Mouse (Mus musculus): ENCODE results near the gene Rin3. TPM values are rescaled to one million over a fixed set of nuclear protein-coding genes. Genes with fewer than 3 reads are reported as not detected.

The Rin3 gene
- polyA plus RNA-seq, 1 experiment from 2014 or later, result 1.6 TPM

- no peaks in the 10 kb centered on the region for H3K27me3 ChIP-seq (ENCODE audit: control insufficient read depth, insufficient read depth, low read depth, low read length)
- H3K27ac ChIP-seq (ENCODE audit: low read length), result no peak overlapping the region
- H3K4me3 ChIP-seq (ENCODE audit: low read depth, low read length), result no peak overlapping the region
- H3K9me3 ChIP-seq (replicated peaks; ENCODE audit: control insufficient read depth, low read length, poor library complexity, severe bottlenecking), result no peaks in the 10 kb centered on the region
- no peak overlapping the region for H3K4me2 ChIP-seq (ENCODE audit: low read length)
- no peaks in the 10 kb centered on the region for H3K4me1 ChIP-seq (ENCODE audit: control insufficient read depth, insufficient read depth, low read length)
- H3K9ac ChIP-seq (ENCODE audit: low read depth, low read length), result no peak overlapping the region
- 85% methylated on average over 2 of the region's 2 CpGs for WGBS
- H3K36me3 ChIP-seq (ENCODE audit: control insufficient read depth, insufficient read depth, low read length), result no peaks in the 10 kb centered on the region
- ATAC-seq, result no peak
Measured at GRCm38 (mm10) chr12:102326753-102327340, 44.0 kb downstream of the Rin3 start.

DNA sequence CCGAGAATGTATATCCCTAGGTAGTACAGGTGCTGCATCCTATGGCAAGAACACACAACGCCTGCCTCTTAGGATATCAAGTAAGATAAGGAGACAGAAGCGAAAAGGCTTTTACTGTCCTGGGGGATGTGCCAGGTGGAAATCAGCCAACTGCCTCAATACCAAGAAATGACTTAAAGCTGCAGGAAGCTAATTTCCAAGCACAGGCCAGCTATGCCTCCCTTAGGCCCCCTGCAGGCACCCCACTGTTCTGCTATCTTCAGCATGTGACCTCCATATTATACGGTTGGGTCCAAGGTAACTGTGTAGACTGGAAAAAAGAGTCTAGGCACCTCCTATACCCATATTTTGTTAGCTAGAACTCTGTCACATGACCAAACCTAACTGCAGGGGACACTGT, 44.7 kb downstream of the Rin3 start:
- no peaks in the 10 kb centered on the region for H3K36me3 ChIP-seq (ENCODE audit: control insufficient read depth, insufficient read depth, low read length)
- no peaks in the 10 kb centered on the region for H3K9me3 ChIP-seq (replicated peaks; ENCODE audit: control insufficient read depth, low read length, poor library complexity, severe bottlenecking)
- no peaks in the 10 kb centered on the region for H3K27me3 ChIP-seq (ENCODE audit: control insufficient read depth, insufficient read depth, low read depth, low read length)
- H3K4me1 ChIP-seq (ENCODE audit: control insufficient read depth, insufficient read depth, low read length), result no peaks in the 10 kb centered on the region
- WGBS, result 77% methylated on average over 4 of the region's 4 CpGs
- no peak overlapping the region for H3K4me2 ChIP-seq (ENCODE audit: low read length)
- no peak overlapping the region for H3K4me3 ChIP-seq (ENCODE audit: low read depth, low read length)
- H3K27ac ChIP-seq (ENCODE audit: low read length), result no peak overlapping the region
- no peak overlapping the region for H3K9ac ChIP-seq (ENCODE audit: low read depth, low read length)
- ATAC-seq, result no peak

DNA sequence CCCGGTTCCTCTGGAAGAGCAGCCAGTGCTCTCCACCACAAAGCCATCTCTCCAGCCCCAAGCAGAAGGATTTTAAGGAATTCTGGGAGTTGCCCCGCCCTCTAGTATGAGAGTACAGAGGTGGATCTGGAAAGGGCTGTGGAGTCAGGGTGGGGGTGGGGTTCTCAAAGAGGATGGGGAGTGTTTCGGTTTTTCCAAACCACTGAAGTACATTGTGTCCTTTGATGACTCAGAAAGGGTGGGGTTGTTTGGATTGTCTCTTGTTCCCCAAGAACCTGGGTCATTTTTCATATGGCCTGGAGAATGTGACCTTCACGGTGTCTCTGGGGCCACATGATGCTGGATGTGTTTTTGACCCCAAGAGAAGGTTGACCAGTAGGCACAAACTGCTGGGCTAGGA, 45.2 kb downstream of the Rin3 start:
- Histone ChIP-seq H3K4me3 (ENCODE audit: low read depth, low read length) (no peak overlapping the region), H3K27me3 (ENCODE audit: control insufficient read depth, insufficient read depth, low read depth, low read length) (no peaks in the 10 kb centered on the region), H3K4me1 (ENCODE audit: control insufficient read depth, insufficient read depth, low read length) (no peaks in the 10 kb centered on the region), H3K9me3 (replicated peaks; ENCODE audit: control insufficient read depth, low read length, poor library complexity, severe bottlenecking) (no peaks in the 10 kb centered on the region), H3K27ac (ENCODE audit: low read length) (no peak overlapping the region), H3K36me3 (ENCODE audit: control insufficient read depth, insufficient read depth, low read length) (no peaks in the 10 kb centered on the region), H3K9ac (ENCODE audit: low read depth, low read length) (no peak overlapping the region), H3K4me2 (ENCODE audit: low read length) (no peak overlapping the region)
- WGBS, result 90% methylated on average over 4 of the region's 4 CpGs
- no peak for ATAC-seq

GRCm38 (mm10) chr12:102330188-102330587, 47.3 kb downstream of the Rin3 start:
- Histone ChIP-seq H3K27me3 (ENCODE audit: control insufficient read depth, insufficient read depth, low read depth, low read length) (no peaks in the 10 kb centered on the region), H3K4me3 (ENCODE audit: low read depth, low read length) (no peak overlapping the region), H3K9me3 (replicated peaks; ENCODE audit: control insufficient read depth, low read length, poor library complexity, severe bottlenecking) (no peaks in the 10 kb centered on the region), H3K36me3 (ENCODE audit: control insufficient read depth, insufficient read depth, low read length) (no peaks in the 10 kb centered on the region), H3K27ac (ENCODE audit: low read length) (no peak overlapping the region), H3K4me2 (ENCODE audit: low read length) (no peak overlapping the region), H3K9ac (ENCODE audit: low read depth, low read length) (no peak overlapping the region), H3K4me1 (ENCODE audit: control insufficient read depth, insufficient read depth, low read length) (no peaks in the 10 kb centered on the region)
- WGBS, result 83% methylated on average over 4 of the region's 4 CpGs
- no peak for ATAC-seq

DNA sequence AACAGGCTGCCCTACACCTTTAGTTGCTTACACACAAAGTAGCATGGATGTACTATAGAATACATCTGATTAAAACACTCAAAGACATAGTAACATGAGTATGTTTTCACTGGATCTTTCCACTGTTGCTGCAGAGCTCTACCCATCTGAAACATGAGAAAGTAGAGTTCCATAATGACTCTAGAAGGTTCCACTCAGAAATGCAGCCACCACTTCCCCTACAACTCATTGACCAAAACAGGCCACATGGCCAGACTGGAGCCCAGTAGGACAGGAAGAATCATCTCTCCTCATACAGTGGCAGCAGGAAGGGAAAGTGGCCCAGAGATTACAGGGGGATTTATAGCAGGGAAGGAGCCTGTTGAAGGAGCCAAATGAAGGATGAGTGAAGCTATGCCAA, 47.9 kb downstream of the Rin3 start:
- H3K36me3 ChIP-seq (ENCODE audit: control insufficient read depth, insufficient read depth, low read length), result no peaks in the 10 kb centered on the region
- ATAC-seq, result no peak
- H3K4me3 ChIP-seq (ENCODE audit: low read depth, low read length), result no peak overlapping the region
- H3K9me3 ChIP-seq (replicated peaks; ENCODE audit: control insufficient read depth, low read length, poor library complexity, severe bottlenecking), result no peaks in the 10 kb centered on the region
- no peak overlapping the region for H3K9ac ChIP-seq (ENCODE audit: low read depth, low read length)
- H3K4me1 ChIP-seq (ENCODE audit: control insufficient read depth, insufficient read depth, low read length), result no peaks in the 10 kb centered on the region
- no peak overlapping the region for H3K27ac ChIP-seq (ENCODE audit: low read length)
- no peaks in the 10 kb centered on the region for H3K27me3 ChIP-seq (ENCODE audit: control insufficient read depth, insufficient read depth, low read depth, low read length)
- H3K4me2 ChIP-seq (ENCODE audit: low read length), result no peak overlapping the region

DNA sequence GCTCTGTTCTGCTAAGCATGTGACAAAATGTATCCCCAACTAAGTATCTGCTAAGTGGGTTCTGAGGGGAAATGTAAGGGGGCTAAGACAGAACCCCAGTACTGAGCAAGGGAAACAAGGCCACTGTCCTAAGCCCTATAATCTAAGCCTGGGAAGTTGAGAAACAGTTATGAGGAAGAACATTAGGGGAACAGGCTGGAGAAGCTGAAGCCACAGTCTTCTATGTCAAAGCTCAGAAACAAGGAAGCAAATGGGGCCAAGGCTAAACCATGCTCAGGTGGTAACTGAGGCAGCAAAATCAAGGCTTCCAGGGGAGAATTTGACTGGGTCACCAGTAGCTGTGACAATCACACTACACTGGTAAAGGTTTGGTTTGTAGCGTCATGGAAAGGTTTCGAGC, 50.3 kb downstream of the Rin3 start:
- no peak for ATAC-seq
- H3K4me3 ChIP-seq (ENCODE audit: low read depth, low read length), result no peak overlapping the region
- no peak overlapping the region for H3K9ac ChIP-seq (ENCODE audit: low read depth, low read length)

GRCm38 (mm10) chr12:102339085-102339484, 56.2 kb downstream of the Rin3 start:
- H3K4me3 ChIP-seq (ENCODE audit: low read depth, low read length), result no peak overlapping the region
- no peaks in the 10 kb centered on the region for H3K4me1 ChIP-seq (ENCODE audit: control insufficient read depth, insufficient read depth, low read length)
- H3K4me2 ChIP-seq (ENCODE audit: low read length), result no peak overlapping the region
- no peak overlapping the region for H3K27ac ChIP-seq (ENCODE audit: low read length)
- H3K36me3 ChIP-seq (ENCODE audit: control insufficient read depth, insufficient read depth, low read length), result no peaks in the 10 kb centered on the region
- H3K9me3 ChIP-seq (replicated peaks; ENCODE audit: control insufficient read depth, low read length, poor library complexity, severe bottlenecking), result no peaks in the 10 kb centered on the region
- WGBS, result 68% methylated on average over 2 of the region's 2 CpGs
- ATAC-seq, result no peak
- no peak overlapping the region for H3K9ac ChIP-seq (ENCODE audit: low read depth, low read length)
- no peaks in the 10 kb centered on the region for H3K27me3 ChIP-seq (ENCODE audit: control insufficient read depth, insufficient read depth, low read depth, low read length)

More for the DNA sequence above, 50.3 kb downstream of the Rin3 start:
- H3K27me3 ChIP-seq (ENCODE audit: control insufficient read depth, insufficient read depth, low read depth, low read length), result no peaks in the 10 kb centered on the region
- H3K27ac ChIP-seq (ENCODE audit: low read length), result no peak overlapping the region
- no peak overlapping the region for H3K4me2 ChIP-seq (ENCODE audit: low read length)
- H3K4me1 ChIP-seq (ENCODE audit: control insufficient read depth, insufficient read depth, low read length), result no peaks in the 10 kb centered on the region
- no peaks in the 10 kb centered on the region for H3K36me3 ChIP-seq (ENCODE audit: control insufficient read depth, insufficient read depth, low read length)
- WGBS, result 100% methylated on average over 2 of the region's 2 CpGs
- no peaks in the 10 kb centered on the region for H3K9me3 ChIP-seq (replicated peaks; ENCODE audit: control insufficient read depth, low read length, poor library complexity, severe bottlenecking)

DNA sequence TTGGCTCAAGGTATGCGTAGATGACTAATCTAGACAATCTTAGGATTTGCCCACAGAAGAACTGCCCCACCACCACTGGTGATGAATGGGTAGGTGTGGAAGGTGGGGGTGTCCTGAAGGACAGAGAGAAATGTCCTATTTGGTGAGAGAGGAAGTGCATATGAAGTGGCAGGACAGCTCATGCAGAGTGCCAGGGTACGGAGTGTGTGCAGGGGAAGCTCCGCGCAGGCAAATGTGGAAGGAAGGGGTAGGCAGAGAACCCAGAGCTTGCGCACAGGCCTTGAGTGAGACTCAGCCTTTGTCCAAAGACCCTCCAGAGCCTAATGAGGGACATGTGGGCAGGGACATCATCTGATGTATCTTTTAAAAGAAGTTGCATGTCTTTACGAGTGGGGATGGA, 57.6 kb downstream of the Rin3 start:
- H3K36me3 ChIP-seq (ENCODE audit: control insufficient read depth, insufficient read depth, low read length), result no peaks in the 10 kb centered on the region
- no peak for ATAC-seq
- H3K9me3 ChIP-seq (replicated peaks; ENCODE audit: control insufficient read depth, low read length, poor library complexity, severe bottlenecking), result no peaks in the 10 kb centered on the region
- no peak overlapping the region for H3K27ac ChIP-seq (ENCODE audit: low read length)
- WGBS, result 93% methylated on average over 6 of the region's 6 CpGs
- H3K9ac ChIP-seq (ENCODE audit: low read depth, low read length), result no peak overlapping the region
- H3K4me2 ChIP-seq (ENCODE audit: low read length), result no peak overlapping the region
- no peak overlapping the region for H3K4me3 ChIP-seq (ENCODE audit: low read depth, low read length)
- H3K27me3 ChIP-seq (ENCODE audit: control insufficient read depth, insufficient read depth, low read depth, low read length), result no peaks in the 10 kb centered on the region
- no peaks in the 10 kb centered on the region for H3K4me1 ChIP-seq (ENCODE audit: control insufficient read depth, insufficient read depth, low read length)

DNA sequence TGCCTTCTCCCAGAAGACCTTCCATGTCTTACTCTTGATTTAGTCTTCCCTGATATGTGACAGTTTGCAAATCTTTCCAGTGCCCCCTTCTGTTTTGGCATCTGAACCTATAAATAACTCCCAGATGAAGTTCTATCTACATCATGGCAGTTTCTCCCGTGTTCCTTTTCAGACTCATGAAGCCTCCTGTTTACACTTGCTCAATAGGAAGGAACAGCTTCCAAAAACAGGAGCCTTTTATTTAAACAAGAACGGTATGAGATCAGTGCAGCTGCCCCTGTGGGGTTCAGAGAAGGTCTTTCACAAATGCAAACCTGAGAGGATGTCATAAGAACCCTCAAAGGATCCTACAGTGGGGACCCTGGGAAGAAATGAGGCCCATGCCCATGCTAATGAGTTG, 59.3 kb downstream of the Rin3 start:
- no peaks in the 10 kb centered on the region for H3K9me3 ChIP-seq (replicated peaks; ENCODE audit: control insufficient read depth, low read length, poor library complexity, severe bottlenecking)
- no peak for ATAC-seq
- WGBS, result 62% methylated on average over 2 of the region's 2 CpGs
- H3K27ac ChIP-seq (ENCODE audit: low read length), result no peak overlapping the region
- H3K4me1 ChIP-seq (ENCODE audit: control insufficient read depth, insufficient read depth, low read length), result no peaks in the 10 kb centered on the region
- no peak overlapping the region for H3K4me3 ChIP-seq (ENCODE audit: low read depth, low read length)
- H3K4me2 ChIP-seq (ENCODE audit: low read length), result no peak overlapping the region
- no peaks in the 10 kb centered on the region for H3K27me3 ChIP-seq (ENCODE audit: control insufficient read depth, insufficient read depth, low read depth, low read length)
- no peak overlapping the region for H3K9ac ChIP-seq (ENCODE audit: low read depth, low read length)
- no peaks in the 10 kb centered on the region for H3K36me3 ChIP-seq (ENCODE audit: control insufficient read depth, insufficient read depth, low read length)

Data from midbrain, embryonic 16.5 days (tissue).